Mouse (Mus musculus) left cerebral cortex, adult 11 months (tissue): ENCODE measurements around the gene Mov10.

ENCODE experiments used
- DNase-seq: peaks from one replicate; pipeline ENCODE4 v3.0.0; 2022; ENCODE audit warnings: low spot score

The Mov10 gene

GRCm38 (mm10) chr3:104805539-104805938 is 12.8 kb downstream of the Mov10 start:
- no peak for DNase-seq

DNA sequence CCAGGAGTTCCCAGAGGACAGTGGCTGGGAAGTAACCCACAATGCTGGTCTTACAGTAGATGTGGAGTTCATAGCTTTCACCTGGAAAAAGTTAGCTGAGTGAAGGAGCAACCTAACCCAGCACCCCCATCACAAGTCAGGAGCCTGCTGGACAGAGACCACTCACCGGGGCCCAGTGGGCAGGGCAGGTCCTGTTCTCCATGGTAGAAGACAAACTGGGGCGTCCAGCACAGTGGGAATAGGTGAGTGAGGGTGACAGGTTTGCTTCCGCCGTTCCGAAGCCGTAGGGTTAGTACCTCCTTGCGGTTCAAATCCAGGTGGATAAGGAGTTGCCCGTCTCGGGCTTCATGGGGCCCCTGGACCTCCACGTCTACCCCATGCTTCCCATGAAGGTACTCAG is 14.1 kb downstream of the Mov10 start:
- no peak for DNase-seq

GRCm38 (mm10) chr3:104801481-104801880 is 16.9 kb downstream of the Mov10 start:
- DNase-seq = no peak

GRCm38 (mm10) chr3:104800681-104801080 is 17.7 kb downstream of the Mov10 start:
- no peak for DNase-seq

GRCm38 (mm10) chr3:104796430-104797082 is 21.8 kb downstream of the Mov10 start:
- no peak for DNase-seq

DNA sequence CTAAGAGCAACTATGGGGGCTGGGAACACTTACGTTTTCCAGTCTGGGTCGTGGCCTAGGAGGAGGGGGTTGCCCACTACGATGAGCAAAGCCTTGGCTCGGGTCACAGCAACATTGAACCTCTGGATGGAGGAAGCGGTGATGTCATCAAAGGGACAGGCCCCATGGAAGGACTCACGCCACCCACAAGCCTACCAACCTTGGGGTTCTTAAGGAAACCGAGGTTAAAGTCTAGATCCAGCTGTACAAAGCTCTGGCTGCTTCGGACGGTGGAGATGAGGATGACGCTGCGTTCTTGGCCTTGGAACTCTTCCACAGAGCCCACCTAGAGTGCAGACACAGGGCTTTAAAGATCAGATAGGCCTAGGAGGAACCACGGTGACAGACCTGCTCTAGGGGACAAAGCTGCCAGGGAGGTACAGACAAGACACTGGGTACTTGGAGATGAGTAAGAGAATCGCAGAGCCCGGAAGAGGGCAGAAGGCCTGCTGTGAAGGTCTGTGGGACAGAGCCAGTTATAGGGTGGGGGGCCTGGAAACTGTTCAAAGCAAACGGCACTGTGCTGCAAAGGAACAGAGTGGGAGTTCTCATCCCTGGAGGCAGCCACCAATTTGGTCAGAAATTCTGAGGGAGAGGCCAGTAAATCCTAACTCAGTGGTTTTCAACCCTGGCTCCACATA is 22.6 kb downstream of the Mov10 start:
- DNase-seq = no peak

GRCm38 (mm10) chr3:104794953-104795470 is 23.4 kb downstream of the Mov10 start:
- DNase-seq = no peak

GRCm38 (mm10) chr3:104793871-104794828 is 24.2 kb downstream of the Mov10 start:
- peak; percentile 72 for DNase-seq

DNA sequence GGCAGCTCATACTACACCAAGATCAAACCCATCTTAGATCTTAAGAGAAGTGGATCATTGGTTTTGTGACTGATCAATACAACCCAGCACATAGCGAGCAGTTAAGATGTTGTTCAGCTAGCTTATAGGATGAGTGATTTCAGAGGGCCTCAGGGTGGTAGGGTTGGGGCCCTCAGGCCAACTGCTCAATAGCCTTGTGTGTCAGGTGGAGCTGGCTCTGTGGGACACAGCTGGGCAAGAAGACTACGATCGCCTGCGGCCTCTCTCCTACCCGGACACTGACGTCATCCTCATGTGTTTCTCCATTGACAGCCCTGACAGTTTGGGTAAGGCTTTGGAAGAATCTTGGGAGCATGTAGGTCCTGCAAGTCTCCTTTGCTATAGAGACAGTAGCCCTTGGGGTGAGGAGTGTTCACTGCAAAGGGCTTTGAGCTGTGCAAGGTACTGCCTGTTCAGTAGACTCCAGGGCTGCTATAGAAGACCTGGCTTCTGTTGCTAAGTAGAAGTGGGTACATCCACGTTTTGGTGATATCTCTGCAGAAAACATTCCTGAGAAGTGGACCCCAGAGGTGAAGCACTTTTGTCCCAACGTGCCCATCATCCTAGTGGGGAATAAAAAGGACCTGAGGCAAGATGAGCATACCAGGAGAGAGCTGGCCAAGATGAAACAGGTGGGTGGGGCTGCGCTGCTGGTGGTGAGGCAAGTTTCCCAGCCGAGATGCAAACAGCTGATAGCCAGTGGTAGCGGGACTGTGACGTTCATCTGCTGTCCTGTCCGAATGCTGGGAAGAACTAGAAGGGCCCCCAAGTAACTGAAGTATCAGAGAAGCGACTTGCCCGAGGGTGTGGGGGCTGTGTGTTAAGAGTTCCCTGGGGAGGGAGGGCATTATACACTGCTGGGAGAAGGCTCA is 25.7 kb downstream of the Mov10 start:
- DNase-seq = no peak

DNA sequence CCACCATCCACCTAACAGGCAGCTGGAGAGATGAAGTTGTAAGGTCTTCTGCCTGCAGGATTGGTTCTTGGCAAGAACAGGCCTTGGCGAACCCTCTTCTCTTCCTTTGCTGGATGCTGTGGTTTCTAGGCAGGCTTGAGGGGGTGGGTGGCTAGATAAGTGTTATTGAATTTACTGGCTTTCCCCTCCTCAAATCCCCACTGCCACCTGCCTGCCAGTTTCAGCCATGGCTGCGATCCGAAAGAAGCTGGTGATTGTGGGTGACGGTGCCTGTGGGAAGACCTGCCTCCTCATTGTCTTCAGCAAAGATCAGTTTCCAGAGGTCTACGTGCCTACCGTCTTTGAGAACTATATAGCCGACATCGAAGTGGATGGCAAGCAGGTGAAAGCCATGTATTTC is 26.7 kb downstream of the Mov10 start:
- DNase-seq = no peak

- no peak for DNase-seq
Observed at GRCm38 (mm10) chr3:104791017-104791416, 27.3 kb downstream of the Mov10 start.

DNA sequence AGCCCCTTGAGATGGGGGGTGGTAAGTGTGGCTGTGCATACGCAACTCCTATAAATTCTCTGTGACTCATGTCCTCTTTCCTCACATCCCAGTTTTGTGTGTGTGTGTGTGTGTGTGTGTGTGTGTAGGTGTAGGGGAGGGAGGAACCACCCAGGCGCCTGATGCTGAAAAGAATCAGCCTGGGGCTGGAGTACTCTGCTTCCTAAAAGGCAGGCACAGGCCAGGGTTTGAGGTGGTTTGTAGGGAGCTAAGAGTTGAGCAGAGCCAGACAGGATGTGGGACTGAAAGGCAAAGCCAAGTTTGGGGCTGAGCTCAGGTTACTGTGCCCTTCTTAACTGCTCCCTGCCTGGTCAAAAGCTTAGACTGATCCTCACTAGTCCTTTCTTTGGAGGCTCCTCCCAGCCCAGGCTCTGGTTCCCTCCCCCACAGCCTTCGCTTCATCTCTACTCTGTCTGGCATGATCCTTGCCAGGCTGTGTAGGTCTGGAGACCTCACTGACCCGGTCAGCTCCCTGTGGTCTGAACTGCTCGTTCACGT is 27.9 kb downstream of the Mov10 start:
- no peak for DNase-seq

DNA sequence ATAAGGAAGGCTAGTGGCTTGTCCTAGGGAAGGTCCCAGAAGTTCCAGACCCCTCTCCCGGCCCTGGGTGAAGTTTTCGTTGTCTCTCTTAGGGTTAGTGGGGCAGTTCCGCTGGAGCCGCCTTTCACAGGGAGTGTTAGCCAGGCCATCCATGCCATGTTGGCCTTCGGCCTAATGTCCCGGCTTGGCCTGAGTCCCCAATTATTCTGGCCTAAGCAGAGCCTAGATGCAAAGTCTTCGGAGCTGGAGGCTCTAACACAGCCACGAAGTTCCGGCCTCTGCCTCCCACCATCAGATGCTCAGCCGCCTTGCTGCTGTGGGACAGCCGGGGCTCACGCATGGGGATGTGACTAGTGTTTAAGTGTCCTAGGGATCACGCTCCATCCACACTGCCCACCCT is 28.5 kb downstream of the Mov10 start:
- no peak for DNase-seq

- DNase-seq = no peak
Observed at GRCm38 (mm10) chr3:104789312-104789605, 29.1 kb downstream of the Mov10 start.

DNA sequence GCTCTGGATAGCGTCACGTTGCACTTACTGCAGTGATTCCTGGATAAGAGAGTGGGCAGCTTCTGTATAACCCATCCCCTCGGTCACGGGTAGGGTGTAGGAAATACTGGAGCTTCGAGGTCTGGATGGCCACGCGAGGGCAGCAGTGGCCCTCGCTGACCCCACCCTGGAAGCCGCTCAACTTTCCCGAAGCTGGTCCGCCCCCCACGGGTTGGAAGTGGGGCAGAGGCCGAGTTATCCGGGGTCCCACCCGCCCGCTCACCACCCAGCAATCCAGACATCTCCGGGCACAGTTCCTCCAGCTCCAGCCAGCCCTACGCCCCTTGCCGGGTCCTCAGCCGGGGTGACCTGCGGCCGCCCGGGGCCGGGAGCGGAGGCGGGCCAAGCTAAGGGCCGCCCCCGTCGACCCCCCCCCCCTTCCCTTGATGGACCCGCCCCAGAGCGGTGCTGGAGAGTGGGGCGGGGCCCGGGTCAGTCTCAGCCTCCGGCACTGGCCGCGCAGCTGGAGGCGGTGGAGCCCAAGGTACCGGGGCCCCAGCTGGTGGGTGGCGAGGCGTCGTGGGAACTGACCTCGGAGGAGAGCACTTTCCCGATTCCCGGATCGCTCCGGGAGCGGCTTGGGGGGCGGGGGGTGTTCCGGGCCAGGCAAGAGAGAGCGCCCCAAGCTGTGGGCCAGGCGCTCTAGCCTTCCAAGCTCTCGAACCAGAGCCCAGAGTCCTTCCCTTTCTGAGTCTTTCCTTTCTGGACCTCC is 29.6 kb downstream of the Mov10 start:
- no peak for DNase-seq

- no peak for DNase-seq
Observed at GRCm38 (mm10) chr3:104788075-104788474, 30.3 kb downstream of the Mov10 start, which contains the start of gene Rhoc. Gene Rhoc, plus strand, starts transcription at chr3:104788375.

DNA sequence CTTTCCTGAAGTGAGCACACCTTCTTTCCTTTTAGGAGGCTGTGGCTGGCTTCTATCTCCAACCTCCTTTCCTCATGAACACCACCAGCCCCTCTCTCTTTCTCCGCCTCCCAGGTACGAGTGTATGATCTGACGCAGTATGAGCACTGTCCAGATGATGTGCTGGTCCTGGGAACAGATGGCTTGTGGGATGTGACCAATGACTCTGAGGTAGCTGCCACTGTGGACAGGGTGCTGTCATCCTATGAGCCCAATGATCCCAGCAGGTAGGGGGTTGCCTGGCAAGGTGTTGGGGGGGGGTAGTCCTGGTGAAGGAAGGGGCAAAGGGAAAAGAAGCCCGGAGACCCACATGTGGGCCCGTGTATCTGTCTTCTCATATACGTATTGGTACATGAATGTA is 33.1 kb downstream of the Mov10 start:
- DNase-seq = no peak

DNA sequence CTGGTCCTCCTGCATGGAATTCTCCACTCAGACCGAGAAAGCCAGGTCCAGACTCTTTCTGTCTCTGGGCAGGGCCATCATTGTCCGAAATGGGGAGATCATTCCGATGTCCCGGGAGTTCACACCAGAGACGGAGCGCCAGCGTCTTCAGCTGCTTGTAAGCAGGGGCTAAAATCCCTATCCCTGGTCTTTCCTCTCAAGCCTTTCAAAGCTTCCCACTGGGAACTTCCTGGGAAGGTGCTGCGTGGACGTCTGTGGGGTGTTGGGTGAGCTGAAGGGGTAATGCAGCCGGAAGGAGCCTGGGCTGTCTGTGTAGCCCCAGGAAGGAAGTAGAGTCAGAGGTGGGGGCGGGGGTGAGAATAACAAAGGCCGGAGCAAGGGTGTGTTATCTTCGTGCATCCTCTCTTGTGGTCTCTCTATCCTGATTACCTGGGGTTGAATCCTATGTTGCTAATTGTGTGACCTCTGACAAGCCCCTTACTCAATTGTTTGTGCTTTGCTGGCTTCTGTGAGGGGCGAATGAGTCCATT is 34.3 kb downstream of the Mov10 start:
- no peak for DNase-seq

DNA sequence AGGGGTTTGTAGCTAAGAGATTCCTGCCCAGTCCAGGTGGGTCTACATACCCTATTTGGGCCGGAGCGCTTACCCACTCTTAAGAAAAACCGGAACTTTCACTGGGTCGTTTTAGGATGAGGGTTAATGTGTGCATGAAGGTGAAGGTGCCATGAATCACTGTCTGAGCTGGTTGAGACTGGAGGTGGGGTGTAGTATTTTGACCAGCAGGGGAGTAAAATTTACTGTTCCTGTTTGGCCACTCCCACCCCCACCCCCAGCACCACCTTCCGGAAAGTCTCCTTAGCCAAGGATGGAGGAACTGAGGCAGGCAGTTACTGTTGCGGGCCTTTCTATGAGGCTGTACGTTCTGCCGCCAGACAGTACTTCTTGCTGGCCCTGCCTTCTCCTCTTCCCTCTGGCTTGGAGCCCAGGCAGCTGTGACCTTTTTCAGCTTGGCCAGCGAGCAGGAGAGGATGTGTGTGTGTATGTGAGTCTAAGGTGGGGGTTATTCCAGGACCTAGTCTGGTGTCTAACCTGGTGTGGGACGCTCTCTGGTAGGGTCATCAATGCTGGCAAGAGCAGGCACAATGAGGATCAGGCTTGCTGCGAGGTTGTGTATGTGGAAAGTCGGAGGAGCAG is 36.2 kb downstream of the Mov10 start:
- no peak for DNase-seq

DNA sequence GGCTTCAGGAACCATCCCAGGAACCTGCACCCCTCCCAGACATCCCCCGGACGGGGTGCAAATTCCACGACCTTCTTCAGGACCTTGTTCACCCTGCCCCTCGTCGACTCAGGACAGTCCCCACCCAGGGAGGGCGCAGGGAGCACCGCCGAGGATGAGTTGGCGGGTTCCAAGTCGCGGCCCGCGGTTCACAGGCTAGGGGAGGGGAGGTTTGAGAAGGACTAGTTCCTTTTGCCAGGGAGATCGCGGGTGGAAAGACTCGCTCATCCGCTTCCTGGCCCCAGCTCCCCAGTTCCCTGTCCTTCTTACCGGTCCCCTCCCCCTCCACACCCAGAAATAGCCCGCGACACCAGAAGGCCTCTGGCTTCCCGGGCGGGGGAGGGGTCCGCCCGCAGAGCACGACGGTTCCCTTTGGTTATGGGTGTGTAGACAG is 36.9 kb downstream of the Mov10 start, which contains the start of gene Fam19a3:
Fam19a3 (minus strand) TSS at position 370 of the 433 bp plus-strand sequence.
- DNase-seq = no peak
